Mouse (Mus musculus) adrenal gland, postnatal 36 days (tissue): ENCODE measurements at regions not wholly inside any gene's neighbourhood (a gene's known extent, or its start where the extent isn't known, plus 50 kb on each side); places are given as distances from the start of the nearest gene placed in this dataset.

ENCODE experiments used
- DNase-seq, 2 experiments: peaks; one replicate each; pipeline ENCODE4 v3.0.0; 2021; ENCODE audit warnings: mixed read lengths in 1 of 2

- DNase-seq: no peak
Measured at GRCm38 (mm10) chrX:70261360-70261759, 103.5 kb downstream of the Ids start.

GRCm38 (mm10) chrX:70216011-70216410 lies 148.9 kb downstream of the Ids start:
- DNase-seq: no peak

- no peak for DNase-seq
Measured at GRCm38 (mm10) chrX:70184427-70185090, 180.3 kb downstream of the Ids start.

- DNase-seq: no peak
Measured at GRCm38 (mm10) chrX:70169737-70170136, 195.1 kb downstream of the Ids start.

- peak; percentile 6 to 24 for DNase-seq
Measured at GRCm38 (mm10) chrX:70161011-70161410, 203.9 kb downstream of the Ids start.
